In the genomic region with DNA sequence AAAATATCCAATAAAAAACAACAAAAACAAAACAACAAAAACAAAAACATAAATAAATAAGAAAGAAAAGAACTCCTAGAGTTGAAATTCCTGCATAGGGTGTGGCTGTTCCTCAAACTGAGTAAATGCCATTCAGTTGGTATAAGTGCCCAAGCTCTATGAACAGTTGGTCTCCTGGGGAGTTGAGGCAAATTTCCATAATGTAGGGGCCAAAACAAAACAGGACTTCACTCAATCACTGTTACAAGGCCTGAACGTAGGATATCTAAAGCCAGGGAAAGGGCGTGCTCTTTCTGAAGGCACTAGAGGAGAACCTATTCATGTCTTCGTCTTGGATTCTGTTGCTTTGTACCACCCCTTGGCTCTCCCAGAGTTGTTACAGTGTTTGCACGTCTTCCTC, we compare ENCODE assay signal across 24 mouse cellular contexts.
"Had no signal": no experiment of that assay in that cellular context is flagged by ENCODE, and none has a peak within 500 bp of the region (broad histone marks: within the 10 kb centered on the region; RNA-seq: fewer than 3 reads in every experiment).

No protein-coding gene starts in this region.

- DNase-seq: gastrocnemius, postnatal 14 days; gastrocnemius, postnatal 36 days; heart, adult 11 months; heart, adult 2 months; heart, postnatal 10 days; heart, postnatal 4 days; kidney, adult 11 months; kidney, adult 2 months; kidney, postnatal 10 days; kidney, postnatal 25 days; kidney, postnatal 4 days; liver; liver, embryonic 13.5 days had no signal

- H3K4me1 ChIP-seq: heart, embryonic 10.5 days; heart, embryonic 12.5 days; hindbrain, embryonic 10.5 days; hindbrain, embryonic 12.5 days; intestine, embryonic 15.5 days; limb, embryonic 10.5 days; limb, embryonic 12.5 days; liver, embryonic 13.5 days; liver, embryonic 15.5 days had no signal

- H3K9me3 ChIP-seq: heart, embryonic 10.5 days; heart, embryonic 12.5 days; hindbrain, embryonic 10.5 days; hindbrain, embryonic 12.5 days; intestine, embryonic 15.5 days; limb, embryonic 10.5 days; limb, embryonic 12.5 days; liver, embryonic 13.5 days; liver, embryonic 15.5 days had no signal

- H3K9ac ChIP-seq: heart, embryonic 12.5 days; hindbrain, embryonic 12.5 days; hindbrain, embryonic 14.5 days; intestine, embryonic 15.5 days; limb, embryonic 12.5 days; liver, embryonic 13.5 days; liver, embryonic 15.5 days had no signal

- H3K36me3 ChIP-seq: heart, embryonic 10.5 days; heart, embryonic 12.5 days; hindbrain, embryonic 10.5 days; hindbrain, embryonic 12.5 days; intestine, embryonic 15.5 days; limb, embryonic 10.5 days; limb, embryonic 12.5 days; liver, embryonic 13.5 days; liver, embryonic 15.5 days had no signal

- H3K4me3 ChIP-seq: heart, adult 2 months; heart, embryonic 10.5 days; heart, embryonic 12.5 days; hindbrain, embryonic 10.5 days; hindbrain, embryonic 12.5 days; intestine, embryonic 15.5 days; layer of hippocampus, adult 2 months; left cerebral cortex, adult 2 months; limb, embryonic 10.5 days; limb, embryonic 12.5 days; liver, embryonic 13.5 days; liver, embryonic 15.5 days had no signal

- H3K27ac ChIP-seq: heart, adult 2 months; heart, embryonic 10.5 days; hindbrain, embryonic 10.5 days; hindbrain, embryonic 12.5 days; hindbrain, embryonic 14.5 days; intestine, embryonic 15.5 days; layer of hippocampus, adult 2 months; left cerebral cortex, adult 2 months; limb, embryonic 10.5 days; limb, embryonic 12.5 days; liver, embryonic 13.5 days; liver, embryonic 15.5 days had no signal
